Mouse (Mus musculus): ENCODE measurements around the gene Olfr1023. TPM values are rescaled to one million over a fixed set of nuclear protein-coding genes. Genes with fewer than 3 reads are reported as not detected.

The Olfr1023 gene
- not detected for total RNA-seq (2021)
- long read RNA-seq = 0 reads

GRCm38 (mm10) chr2:85885340-85885739 lies at the start of gene Olfr1023:
Gene Olfr1023 (plus strand): TSS chr2:85885640.
- no peak for DNase-seq (ENCODE audit: low spot score in 2 of 2)

DNA sequence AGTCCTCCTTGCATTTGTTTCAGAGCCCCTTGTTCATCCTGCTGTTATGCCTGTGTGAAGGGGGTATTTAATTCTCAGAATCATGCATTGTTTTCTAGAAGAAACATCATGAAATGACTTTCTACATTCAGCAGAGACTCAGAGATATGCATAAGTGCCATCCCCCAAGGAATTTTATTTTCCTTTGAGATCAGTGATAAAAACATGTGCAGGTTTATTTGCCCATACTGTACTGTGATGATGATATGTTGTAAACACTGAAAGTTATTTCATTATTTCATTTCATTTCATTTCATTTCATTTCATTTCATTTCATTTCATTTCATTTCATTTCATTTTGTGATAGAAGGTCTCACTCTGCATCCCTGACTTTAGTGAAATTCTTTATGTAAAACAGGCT lies 40.1 kb upstream of the Olfr1023 start, which contains the start of gene Olfr1019:
Olfr1019 (minus strand) TSS at position 101 of the 400 bp plus-strand sequence.
- no peak for DNase-seq (ENCODE audit: low spot score in 2 of 2)

GRCm38 (mm10) chr2:85846730-85847129 lies 38.7 kb upstream of the Olfr1023 start, which contains the start of gene Olfr1020:
Gene Olfr1020 (plus strand): TSS chr2:85847030.
- DNase-seq (ENCODE audit: low spot score in 2 of 2) = no peak

- no peak for DNase-seq (ENCODE audit: low spot score in 2 of 2)
Measured at GRCm38 (mm10) chr2:85868294-85868693, 17.1 kb upstream of the Olfr1023 start, which contains the start of gene Olfr1022. Gene Olfr1022 (plus strand): TSS chr2:85868594.

DNA sequence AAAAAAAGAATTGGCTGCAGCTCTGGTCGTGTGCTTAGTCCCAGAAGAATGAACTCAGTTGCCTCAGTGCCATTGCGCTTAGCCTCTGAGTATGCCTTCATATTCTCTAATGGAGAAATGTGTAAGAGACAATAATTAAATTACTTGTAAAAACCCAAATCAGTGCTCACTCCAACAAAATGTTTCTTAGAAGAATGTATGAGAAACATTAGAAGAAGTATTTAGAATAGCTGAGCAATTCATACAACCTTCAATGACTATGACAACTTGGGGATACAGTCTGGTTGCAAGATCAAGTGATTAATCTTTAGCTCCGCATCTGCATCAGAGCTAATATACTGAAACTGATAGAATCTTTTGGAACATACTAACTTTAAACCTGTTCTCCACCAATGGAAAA lies 19.5 kb downstream of the Olfr1023 start, which contains the start of gene Olfr1024:
Olfr1024 (minus strand) TSS at position 101 of the 400 bp plus-strand sequence.
- DNase-seq (ENCODE audit: low spot score in 2 of 2) = no peak

GRCm38 (mm10) chr2:85913197-85913596 lies 27.8 kb downstream of the Olfr1023 start:
- DNase-seq (ENCODE audit: low spot score in 2 of 2) = no peak

- no peak for DNase-seq (ENCODE audit: low spot score in 2 of 2)
Measured at GRCm38 (mm10) chr2:85914893-85915292, 29.5 kb downstream of the Olfr1023 start, which contains the start of gene Olfr1025-ps1. Gene Olfr1025-ps1 (plus strand): TSS chr2:85915193.

GRCm38 (mm10) chr2:85921258-85921657 lies 35.8 kb downstream of the Olfr1023 start, which contains the start of gene Olfr1026:
Gene Olfr1026 (plus strand): TSS chr2:85921558.
- no peak for DNase-seq (ENCODE audit: low spot score in 2 of 2)

Other genes with a start within 250 kb of the Olfr1023 start
- not detected for gene Olfr1002, start 234.9 kb upstream of the Olfr1023 start, total RNA-seq (2021)
- gene Olfr154, start 221.2 kb upstream of the Olfr1023 start, total RNA-seq (2021) = not detected
- gene Olfr1006, start 206.9 kb upstream of the Olfr1023 start, total RNA-seq (2021) = not detected
- gene Olfr1008, start 196.2 kb upstream of the Olfr1023 start, total RNA-seq (2021) = not detected
- gene Olfr1009, start 170.2 kb upstream of the Olfr1023 start, total RNA-seq (2021) = not detected
- not detected for gene Olfr1012, start 122.9 kb upstream of the Olfr1023 start, total RNA-seq (2021)
- not detected for gene Olfr1013, start 118.5 kb upstream of the Olfr1023 start, total RNA-seq (2021)
- not detected for gene Olfr1014, start 112.9 kb upstream of the Olfr1023 start, total RNA-seq (2021)
- not detected for gene Olfr1015, start 103.6 kb upstream of the Olfr1023 start, total RNA-seq (2021)
- gene Olfr1016, start 83.1 kb upstream of the Olfr1023 start, total RNA-seq (2021) = not detected
- gene Olfr1018, start 67.2 kb upstream of the Olfr1023 start, total RNA-seq (2021) = not detected
- not detected for gene Olfr1019, start 40.2 kb upstream of the Olfr1023 start, total RNA-seq (2021)
- not detected for gene Olfr1020, start 38.6 kb upstream of the Olfr1023 start, total RNA-seq (2021)
- gene Olfr1022, start 17.0 kb upstream of the Olfr1023 start, total RNA-seq (2021) = not detected
- not detected for gene Olfr1024, start 19.4 kb downstream of the Olfr1023 start, total RNA-seq (2021)
- gene Olfr1025-ps1, start 29.6 kb downstream of the Olfr1023 start, total RNA-seq (2021) = not detected
- gene Olfr1026, start 35.9 kb downstream of the Olfr1023 start, total RNA-seq (2021) = not detected
- gene Olfr1028, start 64.8 kb downstream of the Olfr1023 start, total RNA-seq (2021) = not detected
- gene Olfr1029, start 88.3 kb downstream of the Olfr1023 start, total RNA-seq (2021) = not detected
- gene Olfr1030, start 93.6 kb downstream of the Olfr1023 start, total RNA-seq (2021) = not detected
- not detected for gene Olfr1031, start 104.7 kb downstream of the Olfr1023 start, total RNA-seq (2021)
- gene Olfr1032, start 119.9 kb downstream of the Olfr1023 start, total RNA-seq (2021) = not detected
- not detected for gene Olfr1033, start 135.0 kb downstream of the Olfr1023 start, total RNA-seq (2021)
- not detected for gene Olfr1034, start 160.2 kb downstream of the Olfr1023 start, total RNA-seq (2021)
- not detected for gene Olfr1036, start 188.4 kb downstream of the Olfr1023 start, total RNA-seq (2021)
- not detected for gene Olfr1037, start 201.7 kb downstream of the Olfr1023 start, total RNA-seq (2021)